Mouse (Mus musculus) thymus, adult 2 months (tissue): Measurements from ENCODE around the gene Klf5.

ENCODE experiments used
- CTCF ChIP-seq: fragments of 200-500 bp; IDR thresholded peaks from 2 replicates; pipeline ENCODE4 v1.5.1; 2012; ENCODE audit warnings: mild to moderate bottlenecking, control low read depth, low read length, moderate library complexity, borderline replicate concordance; ENCODE audit not compliant: control insufficient read depth, poor library complexity, insufficient read depth; ENCODE audit errors: extremely low read depth
- POLR2A ChIP-seq: fragments of 200-500 bp; IDR thresholded peaks from 2 replicates; pipeline ENCODE4 v1.6.1; 2012; ENCODE audit warnings: mild to moderate bottlenecking, low read length, control low read depth, moderate library complexity; ENCODE audit not compliant: control insufficient read depth, poor library complexity, insufficient read depth; ENCODE audit errors: extremely low read depth

DNA sequence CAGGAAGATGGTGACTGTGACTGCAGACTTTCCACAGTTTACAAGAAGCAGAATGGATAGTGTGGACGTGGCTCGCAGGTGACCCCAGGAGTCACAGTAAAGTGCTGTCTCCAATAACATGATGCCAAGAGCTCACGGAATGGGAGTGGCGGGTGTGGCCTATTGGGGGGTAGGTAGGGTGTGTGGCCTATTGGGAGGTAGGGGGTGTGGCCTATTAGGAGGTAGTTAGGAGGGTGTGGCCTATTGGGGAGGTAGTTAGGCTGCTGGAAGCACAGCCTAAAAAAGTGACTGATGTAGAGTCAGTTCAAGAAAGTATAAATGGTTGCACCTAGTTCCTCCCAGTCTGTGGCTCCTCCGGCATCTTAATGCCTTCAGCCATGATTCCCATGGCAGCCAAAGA is 22.2 kb downstream of the Klf5 start:
- TF ChIP-seq POLR2A (no peak), CTCF (no peak)
